Mouse (Mus musculus) urinary bladder, adult 2 months (tissue): ENCODE measurements around the gene Enpep. TPM values are rescaled to one million over a fixed set of nuclear protein-coding genes. Genes with fewer than 3 reads are reported as not detected.

ENCODE experiments used
- DNase-seq: peaks from one replicate; pipeline ENCODE4 v3.0.0; 2022; ENCODE audit warnings: low spot score
- polyA plus RNA-seq: library from polyadenylated mRNA; depleted of rRNA; stranded (reverse); fragments of >200 nt; gene quantifications from 2 replicates; pipeline ENCODE4 v1.2.3, GENCODE M21; 2012; rRNA removed

Gene Enpep
- polyA plus RNA-seq, 1 experiment = 6.2 TPM

DNA sequence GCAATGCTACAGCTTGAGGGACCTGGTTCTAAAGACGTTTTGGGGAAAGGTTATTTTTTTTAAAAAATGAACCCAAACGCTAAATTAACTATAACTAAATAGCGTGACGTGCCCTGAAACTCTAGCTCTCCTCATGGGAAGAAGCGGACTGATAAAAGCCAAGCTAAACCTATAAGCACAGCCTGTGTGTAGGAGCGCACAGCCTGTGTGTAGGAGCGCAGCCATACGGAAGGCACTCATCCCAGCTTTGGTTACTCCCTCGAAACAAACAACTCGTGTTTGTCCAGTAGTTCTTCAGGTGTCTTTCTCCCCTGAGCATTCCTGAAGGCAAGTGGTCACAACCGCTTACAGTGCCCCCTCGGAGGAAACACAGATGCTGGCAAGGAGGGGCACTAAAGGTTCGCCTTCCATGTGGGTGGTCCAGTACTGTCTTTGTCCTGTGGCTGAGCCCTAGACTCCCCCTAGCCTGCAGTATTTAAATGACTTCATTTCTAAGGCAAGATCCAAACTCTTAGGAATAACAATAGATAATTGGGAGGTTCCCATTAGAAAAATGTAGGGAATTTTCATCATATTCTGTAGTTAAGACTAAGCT, 93.8 kb downstream of the Enpep start:
- no peak for DNase-seq

DNA sequence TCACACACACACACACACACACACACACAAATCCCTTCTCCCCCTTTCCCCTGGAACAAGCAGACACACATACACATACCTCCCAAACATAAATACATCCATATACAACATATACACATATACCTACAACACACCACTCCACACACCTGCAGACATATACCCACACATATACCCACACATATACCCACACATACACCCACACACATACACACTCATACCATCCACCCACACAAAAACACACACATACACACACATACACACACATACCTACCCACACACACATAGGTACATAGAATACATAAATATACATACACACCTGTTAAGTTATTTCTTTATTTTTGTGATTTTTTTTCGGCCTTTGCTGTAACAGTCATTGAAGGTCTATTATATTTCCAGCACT, 94.5 kb downstream of the Enpep start:
- DNase-seq = no peak

DNA sequence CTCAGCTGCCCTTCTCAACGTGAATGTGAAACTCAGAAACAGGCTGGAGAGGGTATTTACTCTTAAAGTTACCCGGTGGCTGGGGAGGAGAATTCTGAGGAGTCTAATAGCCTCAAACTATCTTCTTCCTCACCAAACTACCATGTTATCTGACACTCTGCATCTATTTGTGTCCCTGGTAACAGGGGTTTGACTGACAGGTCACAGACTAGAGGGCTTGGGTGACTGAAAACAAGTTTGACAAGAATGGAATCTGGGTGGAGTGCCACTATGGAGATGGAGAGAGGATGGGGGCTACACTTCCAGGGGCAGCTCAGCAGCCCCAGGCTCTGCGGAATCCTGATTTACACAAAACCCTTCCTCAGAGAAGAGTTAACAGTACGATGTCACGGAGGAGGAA, 105.2 kb downstream of the Enpep start:
- DNase-seq = no peak

DNA sequence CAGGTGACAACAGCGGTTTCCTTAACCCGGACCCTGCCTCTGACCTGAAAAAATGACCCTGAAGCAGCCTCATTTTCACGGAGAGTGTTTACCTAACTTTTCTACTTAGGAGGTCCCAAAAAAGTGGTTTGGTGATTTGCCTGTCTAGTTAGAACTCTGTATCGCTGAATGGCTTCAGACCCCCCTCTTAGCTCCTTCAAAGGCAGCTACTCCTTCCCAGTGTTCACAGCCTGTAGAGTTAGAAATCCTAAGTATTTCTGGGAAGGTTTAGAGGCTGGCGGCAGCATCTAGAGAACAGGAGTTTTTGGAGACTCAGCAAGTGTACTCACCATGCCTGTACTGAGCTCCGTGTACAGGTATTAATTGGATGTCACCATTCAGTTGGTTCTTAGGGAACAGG, 105.8 kb downstream of the Enpep start:
- no peak for DNase-seq

GRCm38 (mm10) chr3:129225577-129226289, 106.8 kb downstream of the Enpep start:
- no peak for DNase-seq

DNA sequence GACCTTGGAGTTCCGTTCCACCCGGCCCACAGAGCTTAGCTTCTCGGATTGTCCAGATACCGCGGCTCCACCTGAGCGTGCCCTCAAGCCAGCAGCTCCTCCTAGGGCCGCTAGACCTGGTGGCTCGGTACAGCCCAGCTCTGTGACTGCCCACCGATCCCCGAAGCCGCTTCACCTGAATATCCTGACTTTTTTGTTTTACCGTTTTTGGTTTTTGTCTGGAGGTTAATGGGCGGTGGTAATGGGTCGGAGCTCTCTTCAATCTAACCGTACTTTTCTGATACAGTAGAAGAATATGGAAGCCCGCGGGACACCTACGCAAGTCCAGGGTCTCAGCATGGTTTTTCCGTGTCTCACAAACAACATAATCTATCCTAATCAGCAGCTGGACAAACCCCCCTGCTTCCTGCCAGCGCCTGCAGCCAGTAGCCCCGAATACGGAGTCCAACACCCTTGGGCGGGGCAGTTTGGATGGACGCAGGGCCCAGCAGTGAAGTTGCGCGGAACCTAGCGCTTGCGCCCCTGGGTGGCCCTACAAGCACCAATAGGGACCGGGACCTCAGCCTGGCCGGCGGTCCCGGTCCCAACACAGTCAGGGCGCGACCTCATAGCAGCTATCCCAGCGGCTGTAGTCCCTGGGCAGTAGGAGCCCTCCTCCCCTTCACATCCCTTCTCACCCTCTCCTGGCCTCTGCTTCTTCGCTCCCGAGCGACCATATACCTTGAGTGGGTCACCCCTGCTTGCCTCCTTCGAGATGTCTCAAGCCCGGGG, 107.5 kb downstream of the Enpep start:
- no peak for DNase-seq

DNA sequence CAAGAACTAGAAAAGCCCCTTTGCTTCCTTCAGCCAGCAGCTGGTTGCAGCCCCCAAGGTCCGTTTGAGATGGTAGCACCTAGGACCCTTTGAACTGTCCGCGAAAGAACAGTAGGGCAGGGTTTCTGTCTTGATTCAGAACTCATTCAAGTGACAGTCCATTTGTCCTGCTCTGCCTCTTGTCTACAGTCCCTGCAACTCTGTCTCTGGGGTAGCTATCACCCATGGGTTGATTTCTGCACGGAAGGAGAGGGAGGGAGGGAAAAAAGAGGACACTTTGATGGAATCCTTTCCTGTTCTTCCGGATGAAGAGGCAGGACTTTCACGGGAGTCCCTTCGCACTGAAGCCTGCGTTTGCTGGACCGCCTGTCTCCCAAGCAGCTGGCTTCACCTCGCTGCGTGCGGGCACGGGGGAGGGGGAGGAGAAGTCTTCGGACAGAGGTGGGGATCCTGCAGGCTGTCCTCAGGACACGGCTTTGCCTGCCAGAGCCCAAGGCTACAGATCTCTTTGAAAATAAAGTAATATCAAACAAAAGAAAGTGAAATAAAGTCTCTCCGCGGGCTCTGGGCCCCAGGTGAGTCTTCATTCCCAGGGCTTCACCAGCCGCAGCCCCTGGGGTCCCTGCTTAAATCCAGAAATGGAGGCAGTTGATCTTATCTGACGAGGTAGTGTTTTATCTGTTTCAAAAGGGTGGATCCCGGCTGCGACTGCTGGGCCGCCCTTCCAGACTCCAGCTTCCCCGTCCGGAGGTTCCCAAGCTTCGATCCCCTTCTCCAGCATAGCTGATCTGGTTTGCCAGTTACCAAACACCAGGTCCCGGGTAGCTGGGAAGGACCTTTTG, 108.3 kb downstream of the Enpep start:
- DNase-seq = no peak

GRCm38 (mm10) chr3:129223401-129223800, 109.1 kb downstream of the Enpep start:
- no peak for DNase-seq

DNA sequence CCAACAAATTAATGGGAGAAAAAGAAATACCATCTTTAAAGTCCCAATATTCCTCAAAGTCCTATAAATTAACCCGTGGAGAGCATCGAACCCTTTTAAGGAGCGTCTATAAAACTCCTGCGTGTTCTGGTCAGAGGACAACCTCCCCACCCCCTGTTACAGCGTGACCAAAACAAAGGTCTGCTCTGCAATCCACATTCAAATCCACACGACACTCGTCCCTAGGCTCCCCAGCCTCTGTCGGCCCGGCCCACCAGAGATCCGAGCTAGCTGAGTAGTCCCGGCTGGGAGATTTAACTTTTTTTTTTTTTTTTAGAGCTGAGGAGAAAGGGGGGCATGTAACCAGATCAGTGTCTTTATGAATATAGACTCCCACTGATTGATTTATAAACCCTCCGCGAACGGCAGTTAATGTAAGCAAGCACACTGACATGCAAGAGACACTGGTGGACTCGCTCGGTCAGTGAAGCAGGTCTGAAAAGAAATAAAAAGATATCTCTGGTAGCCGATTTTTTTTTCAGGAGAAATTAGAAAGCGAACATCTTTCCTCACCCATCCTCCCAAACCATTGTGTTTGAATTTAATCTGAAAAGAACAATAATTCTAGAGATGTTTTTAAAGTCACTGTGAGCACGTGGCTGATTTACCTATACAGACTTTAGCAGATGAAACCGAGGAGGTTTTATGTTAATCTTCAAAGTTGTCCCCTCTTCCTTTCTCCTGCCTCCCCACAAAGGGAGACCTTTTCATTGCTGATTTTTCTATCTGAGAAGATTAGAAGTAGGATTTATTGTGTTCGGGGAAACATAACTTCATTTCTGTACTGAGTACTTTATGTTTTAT, 109.9 kb downstream of the Enpep start:
- DNase-seq = no peak

GRCm38 (mm10) chr3:129221380-129222260, 110.9 kb downstream of the Enpep start:
- no peak for DNase-seq

- no peak for DNase-seq
Measured at GRCm38 (mm10) chr3:129220681-129221379, 111.7 kb downstream of the Enpep start.

DNA sequence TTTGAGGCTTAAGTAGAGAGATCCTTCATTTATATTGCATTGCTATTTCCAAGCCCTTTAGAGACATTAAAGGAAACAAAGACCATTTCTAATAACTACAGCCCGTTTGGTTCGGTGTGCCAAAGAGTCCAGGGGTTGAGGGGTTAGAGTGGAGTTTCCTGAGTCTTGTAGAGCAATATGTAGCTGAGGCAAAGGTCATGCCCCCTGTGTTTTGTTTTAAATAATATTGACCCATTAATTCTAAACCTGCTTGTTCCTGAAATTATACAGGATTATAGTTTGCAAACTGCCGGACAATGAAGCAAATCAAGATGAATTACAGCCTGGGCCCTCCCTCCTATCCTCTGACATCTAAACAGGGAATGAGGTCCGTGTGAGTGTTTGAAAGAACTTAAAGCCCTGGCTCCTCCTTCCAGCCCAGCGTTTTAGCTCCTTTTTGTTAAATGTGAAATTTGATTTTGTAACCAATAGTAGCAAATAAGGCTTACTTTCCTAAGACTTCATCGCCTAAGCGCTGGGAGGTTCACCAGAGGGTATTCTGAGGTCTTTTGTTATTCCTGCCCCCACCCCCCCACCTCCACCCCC, 112.3 kb downstream of the Enpep start:
- DNase-seq = no peak

Other genes with a start within 250 kb of the Enpep start
- 60.8 and 75.0 TPM in 2 replicates for gene Pitx2, start 132.8 kb downstream of the Enpep start, polyA plus RNA-seq
- 29.1 and 34.2 TPM in 2 replicates for gene Elovl6, start 199.6 kb upstream of the Enpep start, polyA plus RNA-seq